Mouse (Mus musculus): ENCODE data around the gene Ddx55. TPM values are rescaled to one million over a fixed set of nuclear protein-coding genes. Genes with fewer than 3 reads are reported as not detected.

Ddx55 gene
- polyA plus RNA-seq, 1 experiment from 2014 or later = 30.5 TPM

Other genes starting within 250 kb of the Ddx55 start
- gene Mphosph9, start 224.9 kb upstream of the Ddx55 start, polyA plus RNA-seq (2015; fragmentation: Nextera tagmentation; extraction: Ambion mirVana) = 17.0 and 17.1 TPM in 2 replicates
- gene 2810006K23Rik, start 224.8 kb upstream of the Ddx55 start, polyA plus RNA-seq (2015; fragmentation: Nextera tagmentation; extraction: Ambion mirVana) = 17.4 and 18.8 TPM in 2 replicates
- gene Cdk2ap1, start 189.8 kb upstream of the Ddx55 start, polyA plus RNA-seq (2015; fragmentation: Nextera tagmentation; extraction: Ambion mirVana) = 60.5 and 74.2 TPM in 2 replicates
- gene Sbno1, start 126.9 kb upstream of the Ddx55 start, polyA plus RNA-seq (2015; fragmentation: Nextera tagmentation; extraction: Ambion mirVana) = 109 and 110 TPM in 2 replicates
- 21.5 and 21.9 TPM in 2 replicates for gene Kmt5a, start 112.9 kb upstream of the Ddx55 start, polyA plus RNA-seq (2015; fragmentation: Nextera tagmentation; extraction: Ambion mirVana)
- 26.4 and 28.0 TPM in 2 replicates for gene Rilpl2, start 74.5 kb upstream of the Ddx55 start, polyA plus RNA-seq (2015; fragmentation: Nextera tagmentation; extraction: Ambion mirVana)
- 21.8 and 25.1 TPM in 2 replicates for gene Snrnp35, start 69.7 kb upstream of the Ddx55 start, polyA plus RNA-seq (2015; fragmentation: Nextera tagmentation; extraction: Ambion mirVana)
- gene Rilpl1, start 21.5 kb upstream of the Ddx55 start, polyA plus RNA-seq (2015; fragmentation: Nextera tagmentation; extraction: Ambion mirVana) = 9.7 and 11.8 TPM in 2 replicates
- gene Tmed2, start 12.2 kb upstream of the Ddx55 start, polyA plus RNA-seq (2015; fragmentation: Nextera tagmentation; extraction: Ambion mirVana) = 397 and 404 TPM in 2 replicates
- 71.1 and 80.1 TPM in 2 replicates for gene Eif2b1, start 26.3 kb downstream of the Ddx55 start, polyA plus RNA-seq (2015; fragmentation: Nextera tagmentation; extraction: Ambion mirVana)
- 49.3 and 59.1 TPM in 2 replicates for gene Gtf2h3, start 26.3 kb downstream of the Ddx55 start, polyA plus RNA-seq (2015; fragmentation: Nextera tagmentation; extraction: Ambion mirVana)
- 40.0 and 43.7 TPM in 2 replicates for gene Atp6v0a2, start 75.7 kb downstream of the Ddx55 start, polyA plus RNA-seq (2015; fragmentation: Nextera tagmentation; extraction: Ambion mirVana)
- 0.17 and 0.22 TPM in 2 replicates for gene Dnah10, start 172.2 kb downstream of the Ddx55 start, polyA plus RNA-seq (2015; fragmentation: Nextera tagmentation; extraction: Ambion mirVana)

Data from forebrain, embryonic 16.5 days (tissue).